Mouse (Mus musculus): ENCODE data around the gene Slc4a8.

- no peak for TF ChIP-seq CTCF (IDR thresholded peaks at IDR 0.05; ENCODE audit: low read depth)
- no peak for TF ChIP-seq EP300 (optimal IDR thresholded peaks at IDR 0.05)
Measured at GRCm38 (mm10) chr15:100832144-100832543, 70.6 kb downstream of the Slc4a8 start.
